Mouse (Mus musculus) Patski (cell line): Measurements from ENCODE around the gene Hoxa10. TPM values are rescaled to one million over a fixed set of nuclear protein-coding genes. Genes with fewer than 3 reads are reported as not detected.

Experiments
- ATAC-seq: fragments of 100-300 bp; one replicate; pipeline ENCODE4 v1.8.0; 2021
- CTCF ChIA-PET: fragments of 350-600 bp; sonication (Branson Sonifier 250); formaldehyde crosslinking; loops from one replicate; lab custom pipeline; 2022; ENCODE audit warnings: inconsistent platforms; lab: Charles Lee
- POLR2A ChIA-PET: fragments of 350-600 bp; sonication (Branson Sonifier 250); formaldehyde crosslinking; loops from one replicate; lab custom pipeline; 2022; ENCODE audit warnings: antibody characterized with exemption, inconsistent platforms; lab: Charles Lee
- DNase-seq: peaks from one replicate; pipeline ENCODE4 v3.0.0-alpha.2; 2011; ENCODE audit warnings: low read depth, low spot score
- H3K27me3 ChIP-seq: fragments of 371-371 bp; one replicate; pipeline ENCODE4 v1.5.1; 2021
- CTCF ChIP-seq: fragments of 100-300 bp; IDR thresholded peaks from one replicate; pipeline ENCODE4 v1.5.1; 2021
- in situ Hi-C: fragments of 300-500 bp; cut with MboI; formaldehyde crosslinking; loops from 3 replicates; pipeline ENCODE4 v1.11.1; 2018; ENCODE audit warnings: low pct_unique_long_range_greater_than_20kb, mixed read lengths
- polyA plus RNA-seq: library from polyadenylated mRNA; unstranded; gene quantifications from one replicate; pipeline ENCODE4 v1.2.3, GENCODE M21; 2021

Hoxa10 gene
- polyA plus RNA-seq, 1 experiment from 2014 or later, result 104 TPM

GRCm38 (mm10) chr6:52217895-52218642 is 22.6 kb downstream of the Hoxa10 start:
- POLR2A ChIA-PET, result interaction anchor here (0.8 to 37.4 kb wide), 8 partner anchors 5 to 206 kb away, joined by 3 to 778 read pairs (median 80); partner anchors contain the start of genes 5730596B20Rik, Gm28308, Hoxa10 and Hoxa11
- no peaks in the 10 kb centered on the region for H3K27me3 ChIP-seq
- CTCF ChIA-PET, result interaction anchor here (1.1 to 5.0 kb wide), 12 partner anchors 9 to 352 kb away, joined by 3 to 23 read pairs (median 4); partner anchors contain the start of genes 5730596B20Rik, Hoxa10 and Hoxa9
- no peak for TF ChIP-seq CTCF
- no peak for ATAC-seq
- in situ Hi-C loops, result loop anchor here (5.0 to 25.0 kb wide), 2 partner anchors 506 to 631 kb away; no protein-coding TSS in a partner anchor
- DNase-seq, result no peak

- H3K27me3 ChIP-seq, result no peaks in the 10 kb centered on the region
- no peak for TF ChIP-seq CTCF
- ChIA-PET POLR2A (interaction anchor here (0.8 to 37.4 kb wide), 7 partner anchors 6 to 205 kb away, joined by 3 to 778 read pairs (median 6); partner anchors contain the start of genes 5730596B20Rik, Hoxa10, Hoxa11 and Hoxa4), CTCF (interaction anchor here (1.1 to 4.4 kb wide), 7 partner anchors 10 to 351 kb away, joined by 3 to 23 read pairs (median 5); partner anchors contain the start of genes Hoxa10 and Hoxa9)
- ATAC-seq (no peak), DNase-seq (no peak)
- in situ Hi-C loops, result loop anchor here (5.0 to 25.0 kb wide), 2 partner anchors 505 to 630 kb away; no protein-coding TSS in a partner anchor
Observed at GRCm38 (mm10) chr6:52217459-52217768, 23.2 kb downstream of the Hoxa10 start.

GRCm38 (mm10) chr6:52216691-52217458 is 23.8 kb downstream of the Hoxa10 start:
- no peak for DNase-seq
- no peaks in the 10 kb centered on the region for H3K27me3 ChIP-seq
- ChIA-PET POLR2A (interaction anchor here (0.8 to 37.4 kb wide), 6 partner anchors 6 to 204 kb away, joined by 3 to 778 read pairs (median 78); partner anchors contain the start of genes 5730596B20Rik, Hoxa10, Hoxa11 and Hoxa7), CTCF (interaction anchor here (1.7 to 4.4 kb wide), 3 partner anchors 14 to 224 kb away, joined by 4 to 23 read pairs (median 5); partner anchors contain the start of gene Hoxa9)
- in situ Hi-C loops, result loop anchor here (5.0 to 25.0 kb wide), 2 partner anchors 505 to 630 kb away; no protein-coding TSS in a partner anchor
- no peak for TF ChIP-seq CTCF
- no peak for ATAC-seq

GRCm38 (mm10) chr6:52215771-52216535 is 24.7 kb downstream of the Hoxa10 start:
- ChIA-PET POLR2A (interaction anchor here (1.5 to 37.4 kb wide), 4 partner anchors 7 to 38 kb away, joined by 4 to 778 read pairs (median 266); partner anchors contain the start of genes 5730596B20Rik, Hoxa10, Hoxa11 and Hoxa7), CTCF (interaction anchor here (0.7 to 2.8 kb wide), 4 partner anchors 16 to 24 kb away, joined by 3 to 11 read pairs (median 4); partner anchors contain the start of genes Hoxa10 and Hoxa9)
- H3K27me3 ChIP-seq, result no peaks in the 10 kb centered on the region
- ATAC-seq (no peak), DNase-seq (no peak)
- in situ Hi-C loops, result loop anchor here (5.0 to 25.0 kb wide), 2 partner anchors 504 to 629 kb away; no protein-coding TSS in a partner anchor
- no peak for TF ChIP-seq CTCF

GRCm38 (mm10) chr6:52215070-52215469 is 25.6 kb downstream of the Hoxa10 start:
- no peaks in the 10 kb centered on the region for H3K27me3 ChIP-seq
- no peak for DNase-seq
- POLR2A ChIA-PET, result interaction anchor here (11.3 to 37.4 kb wide), 3 partner anchors 8 to 37 kb away, joined by 153 to 778 read pairs (median 378); partner anchors contain the start of genes 5730596B20Rik, Hoxa10, Hoxa11 and Hoxa7

GRCm38 (mm10) chr6:52214271-52214670 is 26.4 kb downstream of the Hoxa10 start:
- DNase-seq (no peak), ATAC-seq (no peak)
- CTCF ChIA-PET, result interaction anchor here (1.2 to 2.9 kb wide), 7 partner anchors 9 to 43 kb away, joined by 4 to 21 read pairs (median 5); partner anchors contain the start of genes Hoxa10, Hoxa7 and Hoxa9
- in situ Hi-C loops, result loop anchor here (25.0 kb wide), 1 partner anchor 502 kb away; no protein-coding TSS in a partner anchor
- H3K27me3 ChIP-seq, result no peaks in the 10 kb centered on the region
- no peak for TF ChIP-seq CTCF
- POLR2A ChIA-PET, result interaction anchor here (11.3 to 37.4 kb wide), 3 partner anchors 9 to 37 kb away, joined by 153 to 778 read pairs (median 378); partner anchors contain the start of genes 5730596B20Rik, Hoxa10, Hoxa11 and Hoxa7

More at GRCm38 (mm10) chr6:52215070-52215469, 25.6 kb downstream of the Hoxa10 start:
- no peak for ATAC-seq
- CTCF ChIA-PET, result interaction anchor here (0.7 to 2.9 kb wide), 6 partner anchors 8 to 31 kb away, joined by 3 to 21 read pairs (median 4); partner anchors contain the start of genes Hoxa10, Hoxa7 and Hoxa9
- TF ChIP-seq CTCF, result no peak
- in situ Hi-C loops, result loop anchor here (5.0 to 25.0 kb wide), 2 partner anchors 503 to 628 kb away; no protein-coding TSS in a partner anchor

GRCm38 (mm10) chr6:52213119-52213986 is 27.3 kb downstream of the Hoxa10 start, which contains the start of the genes Hoxa3 and Gm28308:
TSS of gene Hoxa3 (minus strand) at chr6:52213336.
TSS of gene Gm28308 (minus strand) at chr6:52213339.
- TF ChIP-seq CTCF, result no peak
- ATAC-seq (peak; percentile 35), DNase-seq (no peak)
- CTCF ChIA-PET, result interaction anchor here (0.8 to 2.9 kb wide), 8 partner anchors 10 to 211 kb away, joined by 3 to 21 read pairs (median 4); partner anchors contain the start of genes Hoxa10 and Hoxa7
- POLR2A ChIA-PET, result interaction anchor here (0.7 to 37.4 kb wide), 5 partner anchors 9 to 744 kb away, joined by 3 to 778 read pairs (median 153); partner anchors contain the start of genes 5730596B20Rik, Hoxa10, Hoxa11 and Hoxa7
- in situ Hi-C loops, result loop anchor here (25.0 kb wide), 1 partner anchor 501 kb away; no protein-coding TSS in a partner anchor
- no peaks in the 10 kb centered on the region for H3K27me3 ChIP-seq
